Mouse (Mus musculus) hindbrain, embryonic 11.5 days (tissue): ENCODE results near the gene Mpp6. TPM values are rescaled to one million over a fixed set of nuclear protein-coding genes. Genes with fewer than 3 reads are reported as not detected.
A peak's percentile ranks its signal among the peaks of the same experiment; 100 is the strongest.

Source experiments
- ATAC-seq: fragments of 200-750 bp; cut with Nextera tagmentation; 2 replicates; pipeline ENCODE4 v1.8.0; 2017; ENCODE audit warnings: mild to moderate bottlenecking, moderate TSS enrichment, moderate library complexity; ENCODE audit not compliant: low FRiP score
- DNase-seq: peaks from one replicate; pipeline ENCODE4 v3.0.0-alpha.2; 2015; ENCODE audit warnings: low spot score
- H3K27ac ChIP-seq: fragments of 300-500 bp; sonication (generic); 2 replicates; pipeline ENCODE4 v1.5.1; 2014; ENCODE audit warnings: mild to moderate bottlenecking, low read depth, low read length
- H3K27me3 ChIP-seq: fragments of 300-500 bp; sonication (generic); 2 replicates; pipeline ENCODE4 v1.6.1; 2014; ENCODE audit warnings: mild to moderate bottlenecking, low read length, moderate library complexity, mixed read lengths; ENCODE audit not compliant: control insufficient read depth, insufficient read depth
- H3K36me3 ChIP-seq: fragments of 300-500 bp; sonication (generic); 2 replicates; pipeline ENCODE4 v1.6.1; 2014; ENCODE audit warnings: mild to moderate bottlenecking, low read length, moderate library complexity, mixed read lengths; ENCODE audit not compliant: control insufficient read depth, insufficient read depth
- H3K4me1 ChIP-seq: fragments of 300-500 bp; sonication (generic); replicated peaks from 2 replicates; pipeline ENCODE4 v1.6.1; 2014; ENCODE audit warnings: low read length, mixed read lengths; ENCODE audit not compliant: control insufficient read depth, insufficient read depth
- H3K4me2 ChIP-seq: fragments of 300-500 bp; sonication (generic); replicated peaks from 2 replicates; pipeline ENCODE4 v1.6.1; 2014; ENCODE audit warnings: mild to moderate bottlenecking, low read depth, low read length
- H3K4me3 ChIP-seq: fragments of 300-500 bp; sonication (generic); 2 replicates; pipeline ENCODE4 v1.5.1; 2014; ENCODE audit warnings: low read depth, low read length
- H3K9ac ChIP-seq: fragments of 300-500 bp; sonication (generic); 2 replicates; pipeline ENCODE4 v1.6.1; 2014; ENCODE audit warnings: low read depth, low read length
- H3K9me3 ChIP-seq: fragments of 300-500 bp; sonication (generic); 2 replicates; pipeline ENCODE4 v1.6.1; 2016; ENCODE audit warnings: low read length; ENCODE audit not compliant: control insufficient read depth
- WGBS: fragments of 180-500 bp; shearing (Covaris S2); extraction: QIAGEN DNeasy Blood & Tissue Kit; methylation state at CpG from one replicate; pipeline ENCODE4 v1.1.7; 2014; 5-methylcytosine and 5-hydroxymethylcytosine counted together
- polyA plus RNA-seq: library from polyadenylated mRNA; unstranded; fragments of >200 nt; fragmentation: Nextera tagmentation; extraction: Ambion mirVana; gene quantifications from 2 replicates; pipeline ENCODE4 v1.2.1, GENCODE M21; 2014

Gene Mpp6
- polyA plus RNA-seq, 1 experiment from 2014 or later, result 92.1 TPM

DNA sequence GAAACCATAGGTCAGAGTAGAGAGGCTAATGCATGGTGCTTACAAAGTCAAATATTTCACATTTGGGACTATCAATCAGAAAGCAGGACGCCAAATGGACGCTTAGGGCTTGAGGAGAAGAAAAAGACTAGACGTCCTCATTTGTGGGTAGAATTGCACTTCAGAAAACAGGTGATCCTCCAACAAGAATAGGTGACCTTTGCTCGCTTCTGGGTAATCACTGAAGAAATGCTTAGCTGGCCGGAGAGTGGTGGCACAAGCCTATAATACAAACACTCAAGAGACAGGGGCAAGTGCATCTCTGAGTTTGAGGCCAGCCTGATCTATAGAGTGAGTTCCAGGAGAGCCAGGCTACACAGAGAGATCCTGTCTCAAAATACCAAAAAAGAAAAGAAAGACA, 83.8 kb downstream of the Mpp6 start:
- no peak for ATAC-seq
- Histone ChIP-seq H3K36me3 (no peaks in the 10 kb centered on the region), H3K4me1 (no peaks in the 10 kb centered on the region), H3K4me2 (no peak overlapping the region), H3K4me3 (no peak overlapping the region), H3K9me3 (no peaks in the 10 kb centered on the region), H3K27me3 (no peaks in the 10 kb centered on the region), H3K9ac (no peak overlapping the region), H3K27ac (no peak overlapping the region)
- 87% methylated on average over 5 of the region's 5 CpGs for WGBS
- DNase-seq, result no peak

GRCm38 (mm10) chr6:50204356-50204755, 94.3 kb downstream of the Mpp6 start:
- Histone ChIP-seq H3K4me3 (no peak overlapping the region), H3K4me2 (no peak overlapping the region), H3K9ac (no peak overlapping the region), H3K27me3 (no peaks in the 10 kb centered on the region), H3K4me1 (no peaks in the 10 kb centered on the region), H3K27ac (no peak overlapping the region), H3K9me3 (no peaks in the 10 kb centered on the region), H3K36me3 (no peaks in the 10 kb centered on the region)
- DNase-seq (no peak), ATAC-seq (no peak)
- WGBS, result 87% methylated on average over 4 of the region's 4 CpGs

DNA sequence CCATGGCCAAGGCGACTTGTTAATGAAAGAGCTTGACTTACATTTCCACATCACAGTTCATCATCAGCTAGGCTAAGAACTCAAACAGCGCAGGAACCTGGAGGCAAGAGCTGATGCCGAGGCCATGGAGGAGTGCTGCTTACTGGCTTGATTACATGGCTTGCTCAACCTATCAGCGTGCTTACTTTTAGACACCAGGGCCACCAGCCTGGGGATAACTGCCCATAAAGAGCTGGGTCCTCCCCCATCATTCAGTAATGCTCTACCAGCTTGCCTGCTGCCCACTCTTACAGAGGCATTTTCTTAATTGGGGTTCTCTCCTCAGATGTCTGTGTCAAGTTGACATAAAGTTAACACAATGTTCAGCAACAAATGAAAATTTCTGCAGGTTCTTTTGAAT, 95.1 kb downstream of the Mpp6 start:
- ATAC-seq, result no peak
- no peak overlapping the region for H3K4me2 ChIP-seq
- H3K27ac ChIP-seq, result no peak overlapping the region
- no peaks in the 10 kb centered on the region for H3K4me1 ChIP-seq
- no peak for DNase-seq
- no peaks in the 10 kb centered on the region for H3K27me3 ChIP-seq
- no peaks in the 10 kb centered on the region for H3K36me3 ChIP-seq
- no peaks in the 10 kb centered on the region for H3K9me3 ChIP-seq
- H3K4me3 ChIP-seq, result no peak overlapping the region
- 96% methylated on average over 4 of the region's 4 CpGs for WGBS
- H3K9ac ChIP-seq, result no peak overlapping the region

DNA sequence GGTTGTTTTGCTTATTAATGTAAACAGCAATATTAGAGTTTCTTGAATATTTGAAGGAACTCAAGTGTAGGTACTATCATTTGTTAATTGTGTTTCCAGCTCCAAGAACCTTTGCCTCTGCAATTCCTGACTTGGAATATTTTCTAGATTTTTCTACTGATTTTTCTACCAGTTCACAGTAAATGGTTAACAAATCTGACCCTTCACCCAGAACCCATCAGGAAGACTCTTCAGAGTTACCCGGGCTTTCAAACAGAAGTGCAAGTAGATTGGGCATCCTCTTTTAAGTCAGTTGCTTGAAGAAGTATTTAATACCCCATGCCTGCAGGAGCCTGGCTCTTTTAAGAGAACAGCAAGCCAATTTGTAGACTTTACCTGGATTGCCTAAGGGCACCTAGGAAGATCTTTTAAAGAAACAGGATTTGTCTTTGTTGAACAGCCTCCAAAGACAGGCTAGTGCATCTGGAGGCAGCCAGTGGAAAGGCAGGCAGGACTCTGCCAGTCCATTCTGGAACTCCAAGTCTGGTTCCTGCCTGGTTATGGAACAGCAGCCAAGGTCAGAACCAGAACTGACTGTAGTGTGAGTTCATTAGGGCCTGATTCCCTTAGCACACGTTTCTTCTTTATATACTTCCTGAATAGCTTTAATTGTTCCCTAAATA, 104.8 kb downstream of the Mpp6 start:
- H3K9me3 ChIP-seq, result no peaks in the 10 kb centered on the region

GRCm38 (mm10) chr6:50215373-50215745, 105.3 kb downstream of the Mpp6 start:
- H3K27me3 ChIP-seq, result no peaks in the 10 kb centered on the region
- DNase-seq (no peak), ATAC-seq (no peak)
- H3K9ac ChIP-seq, result no peak overlapping the region
- H3K36me3 ChIP-seq, result no peaks in the 10 kb centered on the region
- no peaks in the 10 kb centered on the region for H3K9me3 ChIP-seq
- H3K27ac ChIP-seq, result no peak overlapping the region
- H3K4me2 ChIP-seq, result no peak overlapping the region
- H3K4me3 ChIP-seq, result no peak overlapping the region
- WGBS, result 90% methylated on average over 2 of the region's 2 CpGs
- H3K4me1 ChIP-seq, result no peaks in the 10 kb centered on the region

More for the DNA sequence above, 104.8 kb downstream of the Mpp6 start:
- Histone ChIP-seq H3K4me2 (no peak overlapping the region), H3K9ac (no peak overlapping the region), H3K27ac (no peak overlapping the region), H3K4me3 (no peak overlapping the region), H3K36me3 (no peaks in the 10 kb centered on the region), H3K27me3 (no peaks in the 10 kb centered on the region), H3K4me1 (no peaks in the 10 kb centered on the region)
- WGBS, result 78% methylated on average over 2 of the region's 2 CpGs
- DNase-seq (no peak), ATAC-seq (no peak)

DNA sequence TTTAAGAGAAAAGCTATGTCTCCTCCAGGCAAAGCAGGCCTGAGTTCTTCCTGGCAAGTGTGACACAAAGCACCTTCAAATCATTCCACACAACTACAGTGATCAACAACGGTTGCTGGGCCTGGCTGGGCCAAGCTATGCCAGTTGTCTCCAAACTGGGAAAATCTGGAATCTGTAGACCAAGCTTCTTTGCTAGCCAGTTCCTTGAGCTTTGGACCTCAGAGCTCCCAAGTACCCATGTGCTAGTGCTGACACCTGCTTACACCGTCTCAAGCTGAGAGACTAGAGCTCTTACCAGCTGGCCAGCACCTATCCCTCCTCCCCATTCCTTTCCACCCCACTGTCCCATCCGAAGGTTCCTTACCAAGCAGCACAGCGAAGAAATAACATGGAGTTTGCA, 105.9 kb downstream of the Mpp6 start:
- Histone ChIP-seq H3K9me3 (no peaks in the 10 kb centered on the region), H3K27ac (no peak overlapping the region), H3K9ac (no peak overlapping the region), H3K27me3 (no peaks in the 10 kb centered on the region), H3K36me3 (no peaks in the 10 kb centered on the region), H3K4me1 (no peaks in the 10 kb centered on the region), H3K4me3 (no peak overlapping the region), H3K4me2 (no peak overlapping the region)
- WGBS, result 94% methylated on average over 4 of the region's 4 CpGs
- DNase-seq (no peak), ATAC-seq (no peak)

- Histone ChIP-seq H3K27me3 (no peaks in the 10 kb centered on the region), H3K4me2 (no peak overlapping the region), H3K27ac (no peak overlapping the region), H3K36me3 (no peaks in the 10 kb centered on the region), H3K9ac (no peak overlapping the region), H3K4me3 (no peak overlapping the region), H3K9me3 (no peaks in the 10 kb centered on the region), H3K4me1 (no peaks in the 10 kb centered on the region)
- WGBS, result 60% methylated on average over 3 of the region's 3 CpGs
- ATAC-seq, result no peak
- no peak for DNase-seq
These were observed 108.6 kb downstream of the Mpp6 start for GRCm38 (mm10) chr6:50218628-50219027.

DNA sequence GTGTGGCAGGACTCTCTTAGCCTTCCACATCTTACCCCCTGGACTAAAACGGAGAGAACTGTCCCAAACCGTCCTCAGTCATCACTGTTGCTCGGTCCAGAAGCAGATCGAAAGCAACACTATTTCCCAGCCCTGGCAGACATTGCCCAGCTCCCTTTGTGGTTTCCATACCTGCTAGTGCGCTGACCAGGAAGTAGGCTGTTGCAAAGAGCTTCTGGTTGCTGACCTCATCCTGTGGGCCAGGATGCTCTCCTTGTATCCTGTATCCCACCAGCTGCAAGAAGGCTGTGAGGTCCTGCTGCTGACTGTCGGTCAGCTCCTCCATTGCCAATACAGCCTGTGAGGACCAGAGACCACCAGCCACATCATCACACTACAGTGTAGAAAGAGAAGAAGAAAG, 109.0 kb downstream of the Mpp6 start:
- DNase-seq (no peak), ATAC-seq (no peak)
- WGBS, result 86% methylated on average over 6 of the region's 6 CpGs

DNA sequence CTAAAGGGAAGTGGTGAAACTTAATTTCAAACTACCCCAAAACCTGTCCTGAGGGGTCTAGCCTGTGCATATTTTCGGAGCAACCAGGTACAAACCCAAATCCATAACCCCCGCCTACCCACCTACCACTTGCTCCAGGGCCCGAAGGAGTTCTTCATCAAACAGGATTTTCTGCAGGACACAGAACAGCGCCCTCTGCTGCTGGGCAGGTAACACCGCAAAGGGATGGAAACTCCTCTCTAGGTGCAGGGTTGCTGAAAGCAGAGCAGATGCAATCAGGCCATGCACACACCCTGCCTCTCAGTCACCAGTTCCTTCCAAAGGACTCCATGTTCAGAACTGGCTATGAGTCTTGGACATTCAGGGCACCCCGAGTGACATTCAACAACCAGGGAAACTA, 110.8 kb downstream of the Mpp6 start:
- no peaks in the 10 kb centered on the region for H3K27me3 ChIP-seq
- no peak overlapping the region for H3K4me3 ChIP-seq
- H3K4me1 ChIP-seq, result no peaks in the 10 kb centered on the region
- DNase-seq, result peak; percentile 35
- no peak overlapping the region for H3K9ac ChIP-seq
- no peaks in the 10 kb centered on the region for H3K9me3 ChIP-seq
- H3K27ac ChIP-seq, result no peak overlapping the region
- no peak overlapping the region for H3K4me2 ChIP-seq
- 50% methylated on average over 6 of the region's 6 CpGs for WGBS
- no peaks in the 10 kb centered on the region for H3K36me3 ChIP-seq
- no peak for ATAC-seq

More for the DNA sequence above, 109.0 kb downstream of the Mpp6 start:
- Histone ChIP-seq H3K9me3 (no peaks in the 10 kb centered on the region), H3K9ac (no peak overlapping the region), H3K4me2 (no peak overlapping the region), H3K36me3 (no peaks in the 10 kb centered on the region), H3K27ac (no peak overlapping the region), H3K4me1 (no peaks in the 10 kb centered on the region), H3K4me3 (no peak overlapping the region), H3K27me3 (no peaks in the 10 kb centered on the region)
